Mouse (Mus musculus): ENCODE measurements around the gene Myo16.

Gene Myo16

GRCm38 (mm10) chr8:10303992-10304391 is 150.3 kb downstream of the Myo16 start:
- no peak for DNase-seq (ENCODE audit: low read depth, low spot score)

- DNase-seq (ENCODE audit: low read depth, low spot score), result no peak
Measured at GRCm38 (mm10) chr8:10304721-10305120, 151.0 kb downstream of the Myo16 start.

GRCm38 (mm10) chr8:10307345-10307744 is 153.6 kb downstream of the Myo16 start:
- DNase-seq (ENCODE audit: low read depth, low spot score), result no peak

GRCm38 (mm10) chr8:10307770-10308476 is 154.2 kb downstream of the Myo16 start:
- DNase-seq (ENCODE audit: low read depth, low spot score), result no peak

GRCm38 (mm10) chr8:10310470-10310869 is 156.8 kb downstream of the Myo16 start:
- DNase-seq (ENCODE audit: low read depth, low spot score), result no peak

GRCm38 (mm10) chr8:10312316-10312715 is 158.6 kb downstream of the Myo16 start:
- DNase-seq (ENCODE audit: low read depth, low spot score), result no peak

- DNase-seq (ENCODE audit: low read depth, low spot score), result no peak
Measured at GRCm38 (mm10) chr8:10316201-10316600, 162.5 kb downstream of the Myo16 start.

GRCm38 (mm10) chr8:10318103-10318502 is 164.4 kb downstream of the Myo16 start:
- DNase-seq (ENCODE audit: low read depth, low spot score), result no peak

GRCm38 (mm10) chr8:10350451-10350850 is 196.7 kb downstream of the Myo16 start:
- DNase-seq (ENCODE audit: low read depth, low spot score), result no peak

- no peak for DNase-seq (ENCODE audit: low read depth, low spot score)
Measured at GRCm38 (mm10) chr8:10358711-10359110, 205.0 kb downstream of the Myo16 start.

- DNase-seq (ENCODE audit: low read depth, low spot score), result no peak
Measured at GRCm38 (mm10) chr8:10362949-10363348, 209.2 kb downstream of the Myo16 start.

GRCm38 (mm10) chr8:10363654-10364406 is 210.1 kb downstream of the Myo16 start:
- DNase-seq (ENCODE audit: low read depth, low spot score), result no peak

GRCm38 (mm10) chr8:10366141-10366540 is 212.4 kb downstream of the Myo16 start:
- DNase-seq (ENCODE audit: low read depth, low spot score), result no peak

- DNase-seq (ENCODE audit: low read depth, low spot score), result no peak
Measured at GRCm38 (mm10) chr8:10372571-10372970, 218.9 kb downstream of the Myo16 start.

- no peak for DNase-seq (ENCODE audit: low read depth, low spot score)
Measured at GRCm38 (mm10) chr8:10387143-10387542, 233.4 kb downstream of the Myo16 start.

GRCm38 (mm10) chr8:10391096-10391683 is 237.5 kb downstream of the Myo16 start:
- no peak for DNase-seq (ENCODE audit: low read depth, low spot score)

- DNase-seq (ENCODE audit: low read depth, low spot score), result no peak
Measured at GRCm38 (mm10) chr8:10391913-10392312, 238.2 kb downstream of the Myo16 start.

GRCm38 (mm10) chr8:10394506-10394905 is 240.8 kb downstream of the Myo16 start:
- no peak for DNase-seq (ENCODE audit: low read depth, low spot score)

GRCm38 (mm10) chr8:10395146-10395545 is 241.4 kb downstream of the Myo16 start:
- DNase-seq (ENCODE audit: low read depth, low spot score), result no peak

- peak; percentile 42 for DNase-seq (ENCODE audit: low read depth, low spot score)
Measured at GRCm38 (mm10) chr8:10402606-10403005, 248.9 kb downstream of the Myo16 start.

GRCm38 (mm10) chr8:10405469-10405868 is 251.8 kb downstream of the Myo16 start:
- DNase-seq (ENCODE audit: low read depth, low spot score), result peak; percentile 7

- DNase-seq (ENCODE audit: low read depth, low spot score), result no peak
Measured at GRCm38 (mm10) chr8:10409043-10409442, 255.3 kb downstream of the Myo16 start.

GRCm38 (mm10) chr8:10411511-10411910 is 257.8 kb downstream of the Myo16 start:
- no peak for DNase-seq (ENCODE audit: low read depth, low spot score)

Measured in CD4-positive helper T cell, adult 2 months (primary cell).